Mouse (Mus musculus) neural tube, embryonic 14.5 days (tissue): ENCODE data around the gene Ripor3. TPM values are rescaled to one million over a fixed set of nuclear protein-coding genes. Genes with fewer than 3 reads are reported as not detected.

Experiments used
- ATAC-seq: fragments of 200-750 bp; cut with Nextera tagmentation; 2 replicates; pipeline ENCODE4 v1.8.0; 2017; ENCODE audit warnings: low read depth, mild to moderate bottlenecking, moderate TSS enrichment, moderate library complexity
- H3K27ac ChIP-seq: fragments of 300-500 bp; sonication (generic); 2 replicates; pipeline ENCODE4 v1.5.1; 2014; ENCODE audit warnings: low read depth, mild to moderate bottlenecking, control low read depth, low read length, moderate library complexity, mixed read lengths
- H3K27me3 ChIP-seq: fragments of 300-500 bp; sonication (generic); 2 replicates; pipeline ENCODE4 v1.6.1; 2014; ENCODE audit warnings: low read length; ENCODE audit not compliant: control insufficient read depth, insufficient read depth
- H3K36me3 ChIP-seq: fragments of 300-500 bp; sonication (generic); 2 replicates; pipeline ENCODE4 v1.6.1; 2014; ENCODE audit warnings: low read length, mixed read lengths; ENCODE audit not compliant: control insufficient read depth, insufficient read depth
- H3K4me1 ChIP-seq: fragments of 300-500 bp; sonication (generic); 2 replicates; pipeline ENCODE4 v1.6.1; 2014; ENCODE audit warnings: low read length; ENCODE audit not compliant: control insufficient read depth, insufficient read depth
- H3K4me2 ChIP-seq: fragments of 300-500 bp; sonication (generic); 2 replicates; pipeline ENCODE4 v1.6.1; 2014; ENCODE audit warnings: mild to moderate bottlenecking, low read depth, low read length, control low read depth
- H3K4me3 ChIP-seq: fragments of 300-500 bp; sonication (generic); 2 replicates; pipeline ENCODE4 v1.5.1; 2014; ENCODE audit warnings: low read depth, low read length, control low read depth, mixed read lengths
- H3K9ac ChIP-seq: fragments of 300-500 bp; sonication (generic); replicated peaks from 2 replicates; pipeline ENCODE4 v1.6.1; 2014; ENCODE audit warnings: low read depth, mild to moderate bottlenecking, control low read depth, low read length, mixed read lengths
- H3K9me3 ChIP-seq: fragments of 300-500 bp; sonication (generic); 2 replicates; pipeline ENCODE4 v1.6.1; 2016; ENCODE audit warnings: low read length; ENCODE audit not compliant: control insufficient read depth
- WGBS: fragments of 180-500 bp; shearing (Covaris S2); extraction: QIAGEN DNeasy Blood & Tissue Kit; methylation state at CpG from one replicate; pipeline ENCODE4 v1.1.7; 2014; 5-methylcytosine and 5-hydroxymethylcytosine counted together
- polyA plus RNA-seq: library from polyadenylated mRNA; unstranded; fragments of >200 nt; fragmentation: Nextera tagmentation; extraction: Ambion mirVana; gene quantifications from 2 replicates; pipeline ENCODE4 v1.2.1, GENCODE M21; 2014

The Ripor3 gene
- polyA plus RNA-seq, 1 experiment from 2014 or later = 0.09 TPM

GRCm38 (mm10) chr2:167984371-167984770 lies 26.0 kb downstream of the Ripor3 start:
- WGBS = 87% methylated on average over 5 of the region's 5 CpGs
- ATAC-seq = no peak
- no peak overlapping the region for H3K4me3 ChIP-seq
- H3K9me3 ChIP-seq = no peaks in the 10 kb centered on the region
- 0 out of 2 replicates have a peak, but pooled peaks cover 5% of the 10 kb centered on the region for H3K36me3 ChIP-seq
- no peaks in the 10 kb centered on the region for H3K27me3 ChIP-seq
- H3K27ac ChIP-seq = no peak overlapping the region
- no peaks in the 10 kb centered on the region for H3K4me1 ChIP-seq
- H3K4me2 ChIP-seq = no peak overlapping the region
- no peak overlapping the region for H3K9ac ChIP-seq

DNA sequence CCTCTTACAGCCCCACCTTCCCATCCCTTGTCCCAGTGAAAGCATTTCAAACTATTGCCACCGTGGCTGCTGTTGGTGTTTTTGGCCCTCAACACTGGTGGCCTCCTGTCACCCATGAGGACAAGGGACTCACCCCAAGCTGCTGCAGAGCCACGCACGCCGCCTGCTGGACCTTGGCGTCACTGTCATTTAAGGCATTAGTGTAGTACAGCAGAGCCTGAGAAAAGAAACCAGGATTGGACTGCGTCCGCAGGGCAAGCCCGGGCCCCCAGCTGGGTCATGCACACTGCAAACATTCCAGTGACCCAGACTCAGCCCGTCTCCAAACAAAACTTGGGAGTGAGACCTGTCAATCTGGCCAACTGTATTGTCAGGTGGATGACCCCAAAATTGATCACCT lies 27.8 kb downstream of the Ripor3 start:
- no peak overlapping the region for H3K4me3 ChIP-seq
- WGBS = 65% methylated on average over 9 of the region's 9 CpGs
- no peak for ATAC-seq
- no peak overlapping the region for H3K4me2 ChIP-seq
- no peak overlapping the region for H3K9ac ChIP-seq
- H3K4me1 ChIP-seq = no peaks in the 10 kb centered on the region
- H3K36me3 ChIP-seq = peaks cover 11% of the 10 kb centered on the region; the same call in 1 of the 2 replicates
- H3K27ac ChIP-seq = no peak overlapping the region
- H3K27me3 ChIP-seq = no peaks in the 10 kb centered on the region
- H3K9me3 ChIP-seq = no peaks in the 10 kb centered on the region

DNA sequence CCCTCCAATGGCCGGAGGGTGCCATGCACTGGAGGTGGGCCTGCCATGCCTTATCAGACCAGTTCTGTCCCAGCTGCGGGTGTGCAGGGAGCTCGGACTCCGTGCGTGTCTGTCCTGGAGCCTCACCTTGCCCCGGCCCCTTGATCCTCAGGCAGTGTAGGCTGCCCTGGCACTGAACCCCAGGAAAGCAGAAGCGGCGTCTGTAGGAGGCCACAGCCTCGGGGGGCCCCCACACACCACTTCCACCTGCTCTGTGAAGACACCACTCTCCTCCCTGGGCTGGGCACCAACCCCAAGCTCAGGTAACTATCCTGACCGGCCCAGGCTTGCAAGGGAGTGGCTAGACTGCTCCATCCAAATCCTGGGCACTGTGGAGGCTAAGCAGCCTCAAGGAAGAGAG lies 30.0 kb downstream of the Ripor3 start:
- no peak for ATAC-seq
- 94% methylated on average over 10 of the region's 10 CpGs for whole genome bisulfite sequencing
- Histone ChIP-seq H3K9me3 (no peaks in the 10 kb centered on the region), H3K4me2 (no peak overlapping the region), H3K36me3 (peaks cover 23% of the 10 kb centered on the region), H3K4me1 (no peaks in the 10 kb centered on the region), H3K27ac (no peak overlapping the region), H3K4me3 (no peak overlapping the region), H3K27me3 (no peaks in the 10 kb centered on the region), H3K9ac (no peak overlapping the region)

- Histone ChIP-seq H3K4me3 (no peak overlapping the region), H3K4me1 (no peaks in the 10 kb centered on the region), H3K4me2 (no peak overlapping the region), H3K9ac (no peak overlapping the region), H3K9me3 (no peaks in the 10 kb centered on the region), H3K27me3 (no peaks in the 10 kb centered on the region), H3K36me3 (peaks cover 41% of the 10 kb centered on the region), H3K27ac (no peak overlapping the region; the same call in 1 of the 2 replicates)
- no peak for ATAC-seq
- WGBS = 97% methylated on average over 10 of the region's 10 CpGs
Measured at GRCm38 (mm10) chr2:167978271-167978670, 32.1 kb downstream of the Ripor3 start.

- 94% methylated on average over 12 of the region's 12 CpGs for WGBS
- peaks cover 41% of the 10 kb centered on the region for H3K36me3 ChIP-seq
- no peak overlapping the region for H3K9ac ChIP-seq
- no peaks in the 10 kb centered on the region for H3K9me3 ChIP-seq
- no peak overlapping the region for H3K4me3 ChIP-seq
- no peak for ATAC-seq
- no peaks in the 10 kb centered on the region for H3K4me1 ChIP-seq
- H3K27ac ChIP-seq = no peak overlapping the region
- H3K4me2 ChIP-seq = no peak overlapping the region
- H3K27me3 ChIP-seq = no peaks in the 10 kb centered on the region
Measured at GRCm38 (mm10) chr2:167975746-167976145, 34.7 kb downstream of the Ripor3 start.

DNA sequence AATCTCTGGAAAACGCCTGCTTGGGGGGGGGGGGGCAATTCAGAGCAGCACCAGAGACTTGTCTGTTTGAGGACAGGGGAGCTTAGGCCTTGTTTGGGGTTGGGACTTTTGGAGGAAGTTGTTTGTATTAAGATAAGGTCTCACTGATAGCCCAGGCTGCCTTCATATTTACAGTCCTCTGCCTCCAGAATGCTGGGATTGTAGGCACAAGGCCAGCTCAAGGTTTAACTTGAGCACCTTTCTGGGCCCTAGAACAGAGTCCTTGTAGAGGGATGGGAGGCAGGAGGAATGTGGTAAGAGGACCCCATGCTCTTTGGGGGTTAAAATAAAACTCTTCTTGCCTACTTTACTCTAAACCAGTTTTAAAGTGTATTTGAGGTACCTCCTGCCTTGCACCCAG lies 37.6 kb downstream of the Ripor3 start:
- Histone ChIP-seq H3K4me3 (no peak overlapping the region), H3K27ac (no peak overlapping the region), H3K36me3 (peaks cover 43% of the 10 kb centered on the region), H3K4me2 (no peak overlapping the region), H3K9ac (no peak overlapping the region), H3K4me1 (no peaks in the 10 kb centered on the region), H3K27me3 (no peaks in the 10 kb centered on the region), H3K9me3 (no peaks in the 10 kb centered on the region)
- 25% methylated on average over 1 of the region's 1 CpGs for WGBS
- no peak for ATAC-seq

DNA sequence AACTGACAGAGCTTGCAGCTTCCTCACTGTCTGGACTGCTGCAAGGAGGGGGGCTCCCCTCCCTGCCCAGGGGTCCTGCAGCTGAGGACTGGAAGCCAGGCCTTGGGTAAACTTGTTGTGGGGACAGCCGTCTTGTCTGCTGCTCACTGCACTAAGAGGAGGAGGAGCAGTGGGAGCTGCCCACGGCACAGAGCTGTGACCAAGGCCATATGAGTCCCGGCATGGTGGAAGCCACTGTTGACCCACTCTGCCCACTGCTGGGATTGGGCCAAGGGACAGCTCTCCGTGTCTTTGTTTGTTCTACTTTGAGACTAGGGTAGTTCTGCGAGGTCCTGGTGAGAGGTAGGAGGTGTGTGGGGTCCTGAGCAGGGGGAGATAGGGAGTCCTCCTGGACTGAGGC lies 38.3 kb downstream of the Ripor3 start:
- Histone ChIP-seq H3K36me3 (peaks cover 47% of the 10 kb centered on the region), H3K27ac (no peak overlapping the region), H3K27me3 (no peaks in the 10 kb centered on the region), H3K9me3 (no peaks in the 10 kb centered on the region), H3K4me3 (no peak overlapping the region), H3K4me1 (no peaks in the 10 kb centered on the region), H3K4me2 (no peak overlapping the region), H3K9ac (no peak overlapping the region)
- ATAC-seq = no peak
- WGBS = 74% methylated on average over 5 of the region's 5 CpGs

DNA sequence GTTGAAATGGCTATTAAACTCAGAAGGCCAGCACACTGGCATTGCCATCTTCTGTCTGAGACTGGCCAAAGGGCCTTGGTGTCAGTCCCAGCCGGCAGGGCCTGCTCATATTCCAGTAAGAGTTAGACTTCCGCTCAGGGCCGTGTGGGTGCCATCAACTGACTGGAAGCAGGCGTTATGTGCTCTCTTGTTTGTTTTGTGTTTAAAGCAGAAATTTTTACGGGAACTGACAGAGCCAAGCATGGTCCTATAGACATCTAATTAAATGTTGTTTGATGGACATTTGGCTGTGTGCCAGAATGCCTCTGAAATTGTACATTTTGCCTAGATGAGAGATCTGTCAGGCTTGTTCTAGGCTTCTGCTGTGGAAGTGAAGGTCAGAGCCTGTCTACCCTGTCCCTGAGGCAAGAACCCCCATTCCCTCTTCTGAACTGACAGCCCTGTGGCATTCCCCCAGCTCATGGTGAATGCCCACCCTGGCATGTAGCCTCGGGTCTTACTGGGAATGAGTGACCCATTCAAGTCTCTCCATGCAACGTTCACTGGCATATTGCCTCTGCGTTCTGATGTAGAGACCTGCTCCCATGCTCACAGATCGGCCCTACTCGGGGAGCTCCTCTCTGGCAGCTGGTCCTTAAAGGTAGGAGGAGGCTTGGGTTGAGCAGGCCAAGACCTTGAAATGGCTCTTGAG lies 40.4 kb downstream of the Ripor3 start:
- peaks cover 54% of the 10 kb centered on the region for H3K36me3 ChIP-seq
- 91% methylated on average over 10 of the region's 10 CpGs for WGBS
- H3K27me3 ChIP-seq = no peaks in the 10 kb centered on the region
- no peak overlapping the region for H3K9ac ChIP-seq
- no peak overlapping the region for H3K4me3 ChIP-seq
- ATAC-seq = no peak
- no peaks in the 10 kb centered on the region for H3K9me3 ChIP-seq
- no peaks in the 10 kb centered on the region for H3K4me1 ChIP-seq
- no peak overlapping the region for H3K27ac ChIP-seq
- no peak overlapping the region for H3K4me2 ChIP-seq

GRCm38 (mm10) chr2:167968504-167968903 lies 41.9 kb downstream of the Ripor3 start:
- Histone ChIP-seq H3K9me3 (no peaks in the 10 kb centered on the region), H3K4me1 (no peaks in the 10 kb centered on the region), H3K27ac (no peak overlapping the region), H3K4me2 (no peak overlapping the region), H3K4me3 (no peak overlapping the region), H3K9ac (no peak overlapping the region), H3K36me3 (peaks cover 47% of the 10 kb centered on the region), H3K27me3 (no peaks in the 10 kb centered on the region)
- no peak for ATAC-seq
- 94% methylated on average over 7 of the region's 7 CpGs for WGBS
